18 mouse cellular contexts compared by ENCODE assay signal in genomic region chr17:64901721-64902623, GRCm38 (mm10).
A peak's percentile ranks its signal among the peaks of the same experiment; 100 is the strongest.
DNase-seq lines count a peak whose midpoint lies in the region; ATAC-seq lines count a peak whose summit lies in the region.
"Had no signal": no experiment of that assay in that cellular context is flagged by ENCODE, and none has a peak within 500 bp of the region (broad histone marks: within the 10 kb centered on the region; RNA-seq: fewer than 3 reads in every experiment).

No protein-coding gene starts in this region.

- H3K9me3 ChIP-seq in hindbrain, embryonic 14.5 days (ENCODE audit: control insufficient read depth, low read length), result no peaks in the 10 kb centered on the region
- H3K9me3 ChIP-seq in neural tube, embryonic 13.5 days, result no peaks in the 10 kb centered on the region
- no peaks in the 10 kb centered on the region for H3K9me3 ChIP-seq in intestine, embryonic 16.5 days (ENCODE audit: control insufficient read depth, low read length)
- H3K9me3 ChIP-seq: limb, embryonic 13.5 days had no signal

- H3K4me2 ChIP-seq in hindbrain, embryonic 14.5 days (replicated peaks), result no peak overlapping the region
- peak overlapping the region; percentile 20; the same call in 1 of the 2 replicates for H3K4me2 ChIP-seq in neural tube, embryonic 13.5 days
- no peak overlapping the region for H3K4me2 ChIP-seq in intestine, embryonic 16.5 days (ENCODE audit: low read depth, low read length)
- H3K4me2 ChIP-seq: limb, embryonic 13.5 days had no signal

- WGBS in hindbrain, embryonic 14.5 days, result 49% methylated on average over 17 of the region's 17 CpGs
- 47% methylated on average over 17 of the region's 17 CpGs for WGBS in neural tube, embryonic 13.5 days
- WGBS in intestine, embryonic 16.5 days, result 52% methylated on average over 17 of the region's 17 CpGs

- peak; percentile 52 for DNase-seq in gastrocnemius, adult 18-20 months (ENCODE audit: low spot score)
- DNase-seq in gastrocnemius, postnatal 10 days, result no peak
- DNase-seq in brain, adult 2 months (ENCODE audit: low read depth, low spot score), result peak; percentile 44
- no peak for DNase-seq in hindbrain, embryonic 14.5 days (ENCODE audit: low spot score)
- no peak for DNase-seq in thymus, postnatal 0 days (ENCODE audit: low spot score)
- DNase-seq: adrenal gland, postnatal 10 days; cerebellum, adult 9-10 months; heart, adult 2 months; kidney, postnatal 14 days; layer of hippocampus, adult 9-11 months; right cerebral cortex, postnatal 25 days; thymus, adult 18-20 months had no signal

- H3K27me3 ChIP-seq in hindbrain, embryonic 14.5 days (ENCODE audit: control insufficient read depth, insufficient read depth, low read length), result no peaks in the 10 kb centered on the region
- H3K27me3 ChIP-seq in neural tube, embryonic 13.5 days, result no peaks in the 10 kb centered on the region
- H3K27me3 ChIP-seq in intestine, embryonic 16.5 days (replicated peaks; ENCODE audit: control insufficient read depth, insufficient read depth, low read length), result no peaks in the 10 kb centered on the region
- H3K27me3 ChIP-seq: limb, embryonic 13.5 days had no signal

- H3K36me3 ChIP-seq in hindbrain, embryonic 14.5 days (replicated peaks; ENCODE audit: control insufficient read depth, insufficient read depth), result no peaks in the 10 kb centered on the region
- no peaks in the 10 kb centered on the region for H3K36me3 ChIP-seq in neural tube, embryonic 13.5 days
- no peaks in the 10 kb centered on the region for H3K36me3 ChIP-seq in intestine, embryonic 16.5 days (ENCODE audit: control insufficient read depth, insufficient read depth, low read length)
- H3K36me3 ChIP-seq: limb, embryonic 13.5 days had no signal

- 0 out of 2 replicates have a peak overlapping the region, but pooled peaks have one; percentile 44 for H3K27ac ChIP-seq in hindbrain, embryonic 14.5 days
- H3K27ac ChIP-seq in neural tube, embryonic 13.5 days (replicated peaks), result peak overlapping the region; percentile 49
- H3K27ac ChIP-seq in intestine, embryonic 16.5 days (ENCODE audit: low read length), result no peak overlapping the region
- H3K27ac ChIP-seq: heart, adult 2 months; limb, embryonic 13.5 days had no signal

- H3K4me3 ChIP-seq in hindbrain, embryonic 14.5 days (replicated peaks; ENCODE audit: low read length), result no peak overlapping the region
- no peak overlapping the region for H3K4me3 ChIP-seq in neural tube, embryonic 13.5 days
- no peak overlapping the region for H3K4me3 ChIP-seq in intestine, embryonic 16.5 days (ENCODE audit: low read length)
- H3K4me3 ChIP-seq: erythroblast, embryonic 14.5 days; heart, adult 2 months; limb, embryonic 13.5 days had no signal

- peaks cover 9% of the 10 kb centered on the region; the same call in 1 of the 2 replicates for H3K4me1 ChIP-seq in hindbrain, embryonic 14.5 days (replicated peaks; ENCODE audit: control insufficient read depth, insufficient read depth, low read length)
- peaks cover 16% of the 10 kb centered on the region for H3K4me1 ChIP-seq in neural tube, embryonic 13.5 days (replicated peaks)
- no peaks in the 10 kb centered on the region for H3K4me1 ChIP-seq in intestine, embryonic 16.5 days (ENCODE audit: control insufficient read depth, insufficient read depth, low read length)

- no peak for ATAC-seq in hindbrain, embryonic 14.5 days (ENCODE audit: low FRiP score)
- ATAC-seq in neural tube, embryonic 13.5 days (ENCODE audit: low read depth), result peak; percentile 67
- ATAC-seq in intestine, embryonic 16.5 days, result no peak
- ATAC-seq: CD4-positive, CD25-positive, alpha-beta regulatory T cell, adult 4 months; intestine, postnatal 0 days had no signal

- H3K9ac ChIP-seq in hindbrain, embryonic 14.5 days, result no peak overlapping the region
- H3K9ac ChIP-seq in neural tube, embryonic 13.5 days, result 0 out of 2 replicates have a peak overlapping the region, but pooled peaks have one; percentile 22
- no peak overlapping the region for H3K9ac ChIP-seq in intestine, embryonic 16.5 days (ENCODE audit: low read depth, low read length)
- H3K9ac ChIP-seq: limb, embryonic 13.5 days had no signal

Comparison
In these comparisons a context has a peak if more than half of its experiments do, and no peak if none do; other contexts are left out.
1. DNase-seq: peak in gastrocnemius, adult 18-20 months (single experiment) and brain, adult 2 months (single experiment); none in gastrocnemius, postnatal 10 days (single experiment), hindbrain, embryonic 14.5 days (single experiment) and thymus, postnatal 0 days (single experiment).